Mouse (Mus musculus): ENCODE results near the gene Fam114a2.

DNA sequence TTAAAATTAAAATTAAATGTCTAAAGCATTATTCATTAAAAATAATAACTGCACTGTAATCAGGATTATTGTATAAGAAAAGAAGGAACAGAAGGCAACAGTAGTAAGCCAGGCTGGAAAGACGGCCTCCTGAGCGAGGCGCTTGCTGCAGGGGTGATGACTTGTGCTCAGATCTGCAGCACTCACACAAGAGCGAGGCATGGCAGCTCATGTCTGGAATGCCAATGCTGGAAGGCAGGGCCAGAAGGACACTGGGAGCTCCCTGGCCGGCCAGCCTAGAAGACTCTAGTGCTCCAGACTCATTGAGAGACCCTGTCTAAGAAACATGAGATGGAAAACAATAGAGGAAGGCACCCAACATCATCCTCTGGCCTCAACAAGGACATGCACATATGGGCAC is 15.3 kb downstream of the Fam114a2 start:
- no peak for TF ChIP-seq POLR2A (IDR thresholded peaks at IDR 0.05; ENCODE audit: insufficient read length, low read depth)
- no peak for TF ChIP-seq MAX (IDR thresholded peaks at IDR 0.05; ENCODE audit: low read depth)
- TF ChIP-seq POLR2AphosphoS2 (IDR thresholded peaks at IDR 0.05; ENCODE audit: insufficient read length, low read depth), result no peak
- TF ChIP-seq SRF (IDR thresholded peaks at IDR 0.05; ENCODE audit: control insufficient read depth, insufficient read length, low read depth), result no peak
- TF ChIP-seq CEBPB (IDR thresholded peaks at IDR 0.05; ENCODE audit: insufficient read depth, poor library complexity, severe bottlenecking), result no peak
- TF ChIP-seq USF1 (IDR thresholded peaks at IDR 0.05; ENCODE audit: low read depth), result no peak
- no peak for TF ChIP-seq E2F4 (IDR thresholded peaks at IDR 0.05; ENCODE audit: insufficient read depth)
- TF ChIP-seq TCF12 (IDR thresholded peaks at IDR 0.05; ENCODE audit: insufficient read depth, poor library complexity, severe bottlenecking), result no peak
